ENCODE assay signal across 23 mouse cellular contexts in genomic region chr13:38892364-38892763, GRCm38 (mm10).
"Had no signal": no experiment of that assay in that cellular context is flagged by ENCODE, and none has a peak within 500 bp of the region (broad histone marks: within the 10 kb centered on the region; RNA-seq: fewer than 3 reads in every experiment).

No protein-coding gene starts in this region.

- H3K4me2 ChIP-seq: liver, embryonic 11.5 days; liver, embryonic 13.5 days; liver, embryonic 15.5 days; lung, embryonic 15.5 days; midbrain, embryonic 11.5 days; midbrain, embryonic 13.5 days; midbrain, embryonic 15.5 days; neural tube, embryonic 12.5 days had no signal

- H3K36me3 ChIP-seq: liver, embryonic 13.5 days; liver, embryonic 15.5 days; lung, embryonic 15.5 days; midbrain, embryonic 13.5 days; midbrain, embryonic 15.5 days; neural tube, embryonic 12.5 days had no signal

- DNase-seq: liver, embryonic 13.5 days; liver, postnatal 0 days; lung, adult 2 months; lung, postnatal 14 days; lung, postnatal 36 days; right cerebral cortex, adult 18-20 months; right cerebral cortex, postnatal 25 days; right cerebral cortex, postnatal 4 days; spleen, adult 18-20 months; thymus, adult 18-20 months; thymus, postnatal 14 days; thymus, postnatal 36 days had no signal

- H3K4me1 ChIP-seq: liver, embryonic 13.5 days; liver, embryonic 15.5 days; lung, embryonic 15.5 days; megakaryocyte, embryonic 14.5 days; midbrain, embryonic 13.5 days; midbrain, embryonic 15.5 days; neural tube, embryonic 12.5 days had no signal

- H3K4me3 ChIP-seq: liver, embryonic 13.5 days; liver, embryonic 15.5 days; lung, embryonic 15.5 days; megakaryocyte, embryonic 14.5 days; midbrain, embryonic 13.5 days; midbrain, embryonic 15.5 days; myocyte; neural tube, embryonic 12.5 days had no signal

- H3K9me3 ChIP-seq: liver, embryonic 13.5 days; liver, embryonic 15.5 days; lung, embryonic 15.5 days; megakaryocyte, embryonic 14.5 days; midbrain, embryonic 13.5 days; midbrain, embryonic 15.5 days; neural tube, embryonic 12.5 days had no signal

- H3K27ac ChIP-seq: liver, embryonic 13.5 days; liver, embryonic 15.5 days; lung, embryonic 15.5 days; macrophage; midbrain, embryonic 13.5 days; midbrain, embryonic 15.5 days; neural tube, embryonic 12.5 days had no signal

- ATAC-seq: liver, postnatal 0 days; lung, postnatal 0 days; midbrain, embryonic 13.5 days; midbrain, embryonic 15.5 days had no signal

- H3K27me3 ChIP-seq: liver, embryonic 13.5 days; liver, embryonic 15.5 days; lung, embryonic 15.5 days; megakaryocyte, embryonic 14.5 days; midbrain, embryonic 13.5 days; midbrain, embryonic 15.5 days; neural tube, embryonic 12.5 days had no signal

- H3K9ac ChIP-seq: liver, embryonic 13.5 days; liver, embryonic 15.5 days; liver, postnatal 0 days; lung, embryonic 15.5 days; midbrain, embryonic 13.5 days; midbrain, embryonic 15.5 days; neural tube, embryonic 12.5 days had no signal
